Comparison of ENCODE assay signal across 8 mouse cellular contexts in genomic region chr2:157422854-157423705, GRCm38 (mm10). TPM values are rescaled to one million over a fixed set of nuclear protein-coding genes. Genes with fewer than 3 reads are reported as not detected.
DNase-seq lines count a peak whose midpoint lies in the region; ATAC-seq lines count a peak whose summit lies in the region.

No protein-coding gene starts in this region.

- H3K9me3 ChIP-seq in limb, embryonic 10.5 days (replicated peaks), result no peaks in the 10 kb centered on the region
- no peaks in the 10 kb centered on the region for H3K9me3 ChIP-seq in midbrain, embryonic 12.5 days

- H3K4me3 ChIP-seq in limb, embryonic 10.5 days, result peak overlapping the region; percentile 89
- peak overlapping the region; percentile 88 for H3K4me3 ChIP-seq in midbrain, embryonic 12.5 days

- H3K27me3 ChIP-seq in limb, embryonic 10.5 days (ENCODE audit: low read depth, poor library complexity, severe bottlenecking), result no peaks in the 10 kb centered on the region
- H3K27me3 ChIP-seq in midbrain, embryonic 12.5 days, result peaks cover 2% of the 10 kb centered on the region; the same call in 1 of the 2 replicates

- 0 out of 2 replicates have a peak, but pooled peaks have one; percentile 5 for ATAC-seq in midbrain, embryonic 12.5 days (ENCODE audit: low FRiP score, low read depth)

- H3K27ac ChIP-seq in limb, embryonic 10.5 days, result peak overlapping the region; percentile 99
- H3K27ac ChIP-seq in midbrain, embryonic 12.5 days (replicated peaks), result peak overlapping the region; percentile 91

- 35% methylated on average over 11 of the region's 11 CpGs for WGBS in limb, embryonic 10.5 days
- WGBS in midbrain, embryonic 12.5 days, result 47% methylated on average over 11 of the region's 11 CpGs

- H3K36me3 ChIP-seq in limb, embryonic 10.5 days, result peaks cover 16% of the 10 kb centered on the region
- H3K36me3 ChIP-seq in midbrain, embryonic 12.5 days, result 0 out of 2 replicates have a peak, but pooled peaks cover 6% of the 10 kb centered on the region

- H3K4me1 ChIP-seq in limb, embryonic 10.5 days, result peaks cover 83% of the 10 kb centered on the region
- peaks cover 56% of the 10 kb centered on the region for H3K4me1 ChIP-seq in midbrain, embryonic 12.5 days

- H3K9ac ChIP-seq in midbrain, embryonic 12.5 days (replicated peaks), result no peak overlapping the region; the same call in 1 of the 2 replicates

- DNase-seq in NIH3T3 (ENCODE audit: low read depth), result peak; percentile 89
- peak; percentile 75 for DNase-seq in embryo, embryonic 9.5 days (ENCODE audit: extremely low spot score)
- peak; percentile 52 for DNase-seq in heart, postnatal 4 days
- DNase-seq in limb, embryonic 10.5 days (ENCODE audit: low spot score), result peak; percentile 69
- no peak for DNase-seq in frontal cortex, postnatal 25 days (ENCODE audit: low spot score in 2 of 2)
- DNase-seq in layer of hippocampus, postnatal 14 days (ENCODE audit: low spot score in 2 of 2), result no peak
- no peak for DNase-seq in thymus, postnatal 10 days (ENCODE audit: low spot score in 2 of 2)

- H3K4me2 ChIP-seq in midbrain, embryonic 12.5 days (replicated peaks), result peak overlapping the region; percentile 83

RNA-seq across cellular contexts. Expression of gene Src, which starts 4.8 kb away (rescaled TPM):
- total RNA-seq in heart, postnatal 4 days (2021), result 10 to 100 TPM; 11.8 to 13.7 TPM
- 21.7 and 26.2 TPM in 2 replicates for polyA plus RNA-seq in limb, embryonic 10.5 days (2016; fragmentation: Nextera tagmentation; extraction: Ambion mirVana)
- 33.5 and 36.6 TPM in 2 replicates for polyA plus RNA-seq in midbrain, embryonic 12.5 days (2016; fragmentation: Nextera tagmentation; extraction: Ambion mirVana)
- 100 to 1,000 TPM; 117 to 118 TPM for total RNA-seq in layer of hippocampus, postnatal 14 days (2021)

RNA-seq across cellular contexts. Expression of gene Manbal, which starts 55.7 kb away (rescaled TPM):
- total RNA-seq in heart, postnatal 4 days (2021), result 10 to 100 TPM; 35.8 to 35.9 TPM
- 70.0 and 70.9 TPM in 2 replicates for polyA plus RNA-seq in limb, embryonic 10.5 days (2016; fragmentation: Nextera tagmentation; extraction: Ambion mirVana)
- 66.5 and 75.6 TPM in 2 replicates for polyA plus RNA-seq in midbrain, embryonic 12.5 days (2016; fragmentation: Nextera tagmentation; extraction: Ambion mirVana)
- total RNA-seq in layer of hippocampus, postnatal 14 days (2021), result 10 to 100 TPM; 69.7 to 72.9 TPM

Comparison
In these comparisons a context has a peak if more than half of its experiments do, and no peak if none do; other contexts are left out.
1. DNase-seq: peak in NIH3T3 (single experiment), embryo, embryonic 9.5 days (single experiment), heart, postnatal 4 days (single experiment) and limb, embryonic 10.5 days (single experiment); none in frontal cortex, postnatal 25 days (0 of 2), layer of hippocampus, postnatal 14 days (0 of 2) and thymus, postnatal 10 days (0 of 2).
2. RNA of gene Src, which starts 4.8 kb away (total RNA-seq): 117 to 118 TPM in layer of hippocampus, postnatal 14 days; 11.8 to 13.7 TPM in heart, postnatal 4 days; every median in the first group is over 4 times any median in the second.